Mouse (Mus musculus) forebrain, postnatal 0 days (tissue): ENCODE measurements at regions not wholly inside any gene's neighbourhood (a gene's known extent, or its start where the extent isn't known, plus 50 kb on each side); places are given as distances from the start of the nearest gene placed in this dataset.
A peak's percentile ranks its signal among the peaks of the same experiment; 100 is the strongest.

Experiments
- ATAC-seq: fragments of 200-750 bp; cut with Nextera tagmentation; 2 replicates; pipeline ENCODE4 v1.8.0; 2017; ENCODE audit warnings: mild to moderate bottlenecking, moderate library complexity
- DNase-seq: peaks from one replicate; pipeline ENCODE4 v3.0.0-alpha.2; 2015
- H3K27ac ChIP-seq: fragments of 300-500 bp; sonication (generic); 2 replicates; pipeline ENCODE4 v1.5.1; 2014; ENCODE audit warnings: low read depth, mild to moderate bottlenecking, antibody characterized with exemption, low read length, moderate library complexity, mixed read lengths
- H3K27me3 ChIP-seq: fragments of 300-500 bp; sonication (generic); 2 replicates; pipeline ENCODE4 v1.6.1; 2014; ENCODE audit warnings: mild to moderate bottlenecking, low read length, mixed read lengths; ENCODE audit not compliant: insufficient read depth
- H3K36me3 ChIP-seq: fragments of 300-500 bp; sonication (generic); 2 replicates; pipeline ENCODE4 v1.6.1; 2014; ENCODE audit warnings: mild to moderate bottlenecking, moderate library complexity; ENCODE audit not compliant: insufficient read depth
- H3K4me1 ChIP-seq: fragments of 300-500 bp; sonication (generic); 2 replicates; pipeline ENCODE4 v1.6.1; 2014; ENCODE audit warnings: antibody characterized with exemption; ENCODE audit not compliant: insufficient read depth
- H3K4me2 ChIP-seq: fragments of 300-500 bp; sonication (generic); 2 replicates; pipeline ENCODE4 v1.6.1; 2014; ENCODE audit warnings: low read depth, mild to moderate bottlenecking, moderate library complexity
- H3K4me3 ChIP-seq: fragments of 300-500 bp; sonication (generic); 2 replicates; pipeline ENCODE4 v1.5.1; 2014; ENCODE audit warnings: low read depth, low read length, mixed read lengths
- H3K9ac ChIP-seq: fragments of 300-500 bp; sonication (generic); 2 replicates; pipeline ENCODE4 v1.6.1; 2014; ENCODE audit warnings: mild to moderate bottlenecking
- H3K9me3 ChIP-seq: fragments of 300-500 bp; sonication (generic); 2 replicates; pipeline ENCODE4 v1.6.1; 2016; ENCODE audit warnings: low read length
- CTCF ChIP-seq: sonication (generic); IDR thresholded peaks from 2 replicates; pipeline ENCODE4 v1.5.1; 2016; ENCODE audit warnings: antibody characterized with exemption, control low read depth, low read depth
- WGBS: fragments of 180-500 bp; shearing (Covaris S2); extraction: QIAGEN DNeasy Blood & Tissue Kit; methylation state at CpG from one replicate; pipeline ENCODE4 v1.1.7; 2014; 5-methylcytosine and 5-hydroxymethylcytosine counted together

DNA sequence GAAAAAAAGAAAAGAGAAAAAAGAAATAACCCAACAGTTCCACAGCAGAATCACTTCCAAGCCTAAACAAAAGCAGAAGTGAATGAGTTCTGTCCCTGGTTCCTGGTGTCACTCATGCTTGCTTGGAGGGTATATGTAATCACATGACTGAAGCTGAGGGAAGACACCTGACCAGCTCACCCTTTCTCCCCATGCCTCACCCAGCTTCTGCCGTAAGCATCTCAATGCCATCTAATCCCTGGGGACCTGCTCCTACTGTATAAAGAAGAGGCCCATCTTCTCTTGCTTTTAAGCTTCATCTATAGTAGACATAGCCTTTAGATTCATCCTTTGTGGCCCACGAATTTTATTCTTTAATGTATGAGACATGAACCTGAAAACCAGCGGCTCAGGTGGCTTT, 235.5 kb downstream of the Cog6 start:
- DNase-seq (no peak), ATAC-seq (no peak)
- TF ChIP-seq CTCF = no peak
- no peak overlapping the region for H3K9ac ChIP-seq
- no peak overlapping the region for H3K4me2 ChIP-seq
- no peaks in the 10 kb centered on the region for H3K36me3 ChIP-seq
- WGBS = 85% methylated on average over 3 of the region's 3 CpGs
- H3K4me1 ChIP-seq = no peaks in the 10 kb centered on the region
- no peaks in the 10 kb centered on the region for H3K27me3 ChIP-seq
- no peak overlapping the region for H3K27ac ChIP-seq
- H3K4me3 ChIP-seq = no peak overlapping the region
- H3K9me3 ChIP-seq = no peaks in the 10 kb centered on the region

DNA sequence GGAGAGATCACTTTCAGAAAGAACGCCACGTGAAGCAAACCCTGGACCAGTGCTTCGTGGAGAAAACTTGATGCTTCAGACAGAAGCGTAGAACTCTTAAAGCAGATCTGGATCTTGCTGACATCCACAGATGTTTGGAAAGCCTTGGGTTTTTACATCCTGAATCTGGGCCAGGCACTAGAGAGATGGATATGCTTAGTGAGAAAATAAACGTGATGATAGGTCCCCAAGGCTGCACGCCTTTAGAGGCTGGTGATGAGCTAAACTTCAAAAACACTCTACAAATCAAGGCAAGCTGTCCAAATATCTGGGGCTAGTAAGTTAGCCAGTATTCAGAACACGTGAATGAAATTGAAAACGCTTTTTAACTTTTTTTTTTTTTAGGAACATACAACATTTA, 236.7 kb downstream of the Cog6 start:
- H3K27me3 ChIP-seq = no peaks in the 10 kb centered on the region
- H3K4me2 ChIP-seq = no peak overlapping the region
- 83% methylated on average over 8 of the region's 8 CpGs for WGBS
- H3K9me3 ChIP-seq = no peaks in the 10 kb centered on the region
- H3K4me1 ChIP-seq = no peaks in the 10 kb centered on the region
- no peaks in the 10 kb centered on the region for H3K36me3 ChIP-seq
- no peak overlapping the region for H3K27ac ChIP-seq
- TF ChIP-seq CTCF = no peak
- no peak overlapping the region for H3K4me3 ChIP-seq
- ATAC-seq = no peak
- H3K9ac ChIP-seq = no peak overlapping the region
- DNase-seq = no peak

DNA sequence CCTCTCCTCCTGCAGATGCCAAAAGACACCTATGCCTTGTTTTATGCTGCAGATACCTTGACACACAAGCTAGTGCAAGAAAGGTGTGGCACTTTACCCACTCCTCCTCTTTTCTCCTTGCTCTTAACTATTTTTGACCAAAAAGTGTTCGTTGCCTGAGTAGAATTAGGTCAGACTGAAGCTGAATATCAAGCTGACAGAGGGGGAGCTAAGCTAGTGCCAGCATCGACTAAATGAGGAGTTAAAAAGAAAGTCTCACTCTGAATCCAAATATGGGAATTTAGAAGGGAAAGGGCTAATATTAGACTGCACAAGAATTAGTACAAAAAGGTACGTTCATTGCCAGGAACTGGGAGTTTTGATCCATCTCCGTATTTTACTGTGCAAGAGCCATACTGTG, 241.2 kb downstream of the Cog6 start:
- ATAC-seq = peak; percentile 45; the same call in 1 of the 2 replicates
- no peak for TF ChIP-seq CTCF

DNA sequence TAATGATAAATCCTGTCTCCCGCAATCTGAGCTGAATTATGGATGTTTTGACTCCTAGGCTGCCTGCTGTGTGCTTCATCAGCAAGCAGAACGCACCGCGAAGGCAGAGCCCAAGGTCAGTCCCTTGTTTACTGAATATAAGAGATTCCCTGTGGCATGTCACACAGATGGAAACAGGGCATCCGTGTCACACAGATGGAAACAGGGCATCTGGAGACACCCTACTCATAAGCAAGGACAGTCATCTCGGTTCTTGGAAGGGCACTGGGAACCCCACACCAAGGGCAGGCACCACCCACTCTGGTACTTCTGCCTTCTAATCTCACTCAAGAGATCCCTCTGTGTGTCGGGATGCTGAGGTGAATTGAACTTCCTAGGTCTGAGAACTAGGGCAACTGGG, 241.9 kb downstream of the Cog6 start:
- DNase-seq (no peak), ATAC-seq (no peak)
- H3K27ac ChIP-seq = no peak overlapping the region
- H3K9ac ChIP-seq = no peak overlapping the region
- WGBS = 74% methylated on average over 7 of the region's 7 CpGs
- no peaks in the 10 kb centered on the region for H3K4me1 ChIP-seq
- H3K36me3 ChIP-seq = no peaks in the 10 kb centered on the region
- TF ChIP-seq CTCF = no peak
- H3K27me3 ChIP-seq = no peaks in the 10 kb centered on the region
- no peak overlapping the region for H3K4me2 ChIP-seq
- no peaks in the 10 kb centered on the region for H3K9me3 ChIP-seq
- no peak overlapping the region for H3K4me3 ChIP-seq

More for the DNA sequence above, 241.2 kb downstream of the Cog6 start:
- H3K9ac ChIP-seq = no peak overlapping the region
- H3K4me3 ChIP-seq = no peak overlapping the region
- H3K9me3 ChIP-seq = no peaks in the 10 kb centered on the region
- WGBS = 45% methylated on average over 4 of the region's 4 CpGs
- H3K36me3 ChIP-seq = no peaks in the 10 kb centered on the region
- H3K27ac ChIP-seq = no peak overlapping the region
- no peaks in the 10 kb centered on the region for H3K4me1 ChIP-seq
- H3K27me3 ChIP-seq = no peaks in the 10 kb centered on the region
- no peak overlapping the region for H3K4me2 ChIP-seq
- DNase-seq = no peak

DNA sequence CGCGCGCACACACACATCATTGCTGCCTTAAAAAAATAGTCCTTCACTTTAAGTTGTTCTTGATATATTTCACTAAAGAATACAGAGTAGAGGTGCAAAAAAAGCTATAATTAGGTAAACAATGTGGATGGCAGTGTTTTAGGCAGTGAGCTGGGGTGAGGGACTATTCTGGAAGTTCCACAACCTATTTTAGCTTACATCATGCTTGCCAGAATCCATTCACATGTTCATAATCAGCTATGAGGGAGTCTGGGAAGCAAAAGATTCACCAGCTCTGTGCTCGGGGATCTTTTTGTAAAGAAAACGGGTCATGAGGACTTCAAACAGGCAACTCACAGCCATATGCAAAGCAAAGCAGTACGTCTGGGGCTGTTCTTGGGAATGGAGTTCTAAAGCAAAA, 242.3 kb downstream of the Cog6 start:
- Histone ChIP-seq H3K27ac (no peak overlapping the region), H3K4me1 (no peaks in the 10 kb centered on the region), H3K4me2 (no peak overlapping the region), H3K36me3 (no peaks in the 10 kb centered on the region), H3K4me3 (no peak overlapping the region), H3K27me3 (no peaks in the 10 kb centered on the region), H3K9me3 (no peaks in the 10 kb centered on the region), H3K9ac (no peak overlapping the region)
- TF ChIP-seq CTCF = no peak
- ATAC-seq (no peak), DNase-seq (no peak)
- WGBS = 73% methylated on average over 6 of the region's 6 CpGs

DNA sequence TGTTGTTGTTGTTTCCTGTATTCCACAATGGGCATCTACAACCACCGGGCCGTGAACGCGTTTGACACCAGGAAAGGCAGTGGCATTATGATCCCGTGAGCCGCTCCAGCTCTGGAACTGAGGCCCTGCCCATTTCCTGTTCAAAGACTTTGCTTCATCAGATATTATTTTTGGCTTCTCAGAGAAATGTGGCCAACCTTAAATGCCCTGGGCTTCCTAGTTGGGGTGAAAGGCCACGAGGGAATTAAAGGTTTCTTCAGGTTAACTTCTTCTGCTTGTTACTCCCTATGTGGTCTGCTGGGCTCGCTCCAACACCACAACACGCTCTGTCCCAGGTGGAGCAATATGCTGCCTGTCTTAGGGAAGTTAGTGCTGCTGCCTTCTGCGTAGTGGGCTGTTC, 249.8 kb downstream of the Cog6 start:
- no peak overlapping the region for H3K9ac ChIP-seq
- no peak overlapping the region for H3K4me2 ChIP-seq
- no peak overlapping the region for H3K27ac ChIP-seq
- H3K4me1 ChIP-seq = no peaks in the 10 kb centered on the region; the same call in 1 of the 2 replicates
- WGBS = 42% methylated on average over 10 of the region's 10 CpGs
- H3K27me3 ChIP-seq = no peaks in the 10 kb centered on the region
- no peak for TF ChIP-seq CTCF
- H3K4me3 ChIP-seq = no peak overlapping the region
- ATAC-seq (no peak), DNase-seq (no peak)
- H3K36me3 ChIP-seq = no peaks in the 10 kb centered on the region
- no peaks in the 10 kb centered on the region for H3K9me3 ChIP-seq

DNA sequence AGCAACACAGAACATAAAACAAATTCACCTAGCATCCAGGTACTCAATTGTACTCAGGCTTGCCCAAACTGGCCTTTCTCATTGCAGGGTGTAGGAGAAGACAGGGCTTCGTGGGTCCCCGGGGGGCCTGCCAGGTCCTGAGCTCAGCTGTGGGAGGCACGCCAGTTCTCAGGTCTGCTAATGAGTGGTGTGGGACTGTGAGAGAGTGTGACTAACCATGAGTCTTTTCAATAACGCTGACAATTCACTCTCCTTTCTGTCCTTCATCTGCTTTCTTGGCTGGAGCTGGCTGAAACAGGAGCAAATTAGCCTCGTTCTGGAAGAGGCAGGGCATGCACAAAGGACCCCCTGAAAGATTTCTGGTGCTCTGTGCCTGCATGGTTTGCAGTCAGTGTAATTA, 250.2 kb downstream of the Cog6 start:
- DNase-seq (peak; percentile 31), ATAC-seq (peak; percentile 76)
- Histone ChIP-seq H3K27me3 (no peaks in the 10 kb centered on the region), H3K9ac (no peak overlapping the region), H3K4me2 (no peak overlapping the region), H3K9me3 (no peaks in the 10 kb centered on the region), H3K4me3 (no peak overlapping the region), H3K36me3 (no peaks in the 10 kb centered on the region), H3K27ac (no peak overlapping the region), H3K4me1 (no peaks in the 10 kb centered on the region; the same call in 1 of the 2 replicates)
- WGBS = 14% methylated on average over 5 of the region's 5 CpGs
- no peak for TF ChIP-seq CTCF

DNA sequence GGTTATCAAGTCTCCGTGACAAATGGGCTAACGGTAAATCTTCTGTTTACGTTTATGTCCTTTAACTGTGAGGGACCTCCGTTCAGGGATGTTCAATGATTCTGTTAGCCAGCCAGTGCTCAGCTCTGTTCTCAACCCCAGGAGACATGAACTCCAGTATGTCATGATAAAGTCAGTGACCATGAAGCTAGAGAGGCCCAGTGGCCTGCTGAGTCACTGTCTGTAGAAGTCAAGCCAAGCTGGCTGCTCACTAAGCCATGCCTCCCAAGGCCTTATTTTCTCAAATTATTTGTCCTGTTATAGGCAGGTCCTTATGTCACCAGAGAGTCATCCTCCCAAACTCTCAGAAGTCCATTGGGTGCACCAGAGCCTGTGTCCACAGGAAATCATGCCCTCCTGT, 252.9 kb downstream of the Cog6 start:
- H3K27ac ChIP-seq = no peak overlapping the region
- no peaks in the 10 kb centered on the region for H3K9me3 ChIP-seq
- no peak overlapping the region for H3K4me2 ChIP-seq
- TF ChIP-seq CTCF = no peak
- 75% methylated on average over 4 of the region's 4 CpGs for WGBS
- ATAC-seq (no peak), DNase-seq (no peak)
- no peaks in the 10 kb centered on the region for H3K27me3 ChIP-seq
- H3K9ac ChIP-seq = no peak overlapping the region
- no peaks in the 10 kb centered on the region for H3K36me3 ChIP-seq
- no peak overlapping the region for H3K4me3 ChIP-seq
- H3K4me1 ChIP-seq = no peaks in the 10 kb centered on the region; the same call in 1 of the 2 replicates
